Mouse (Mus musculus) adrenal gland, adult 18-20 months (tissue): ENCODE data around the gene Gm42791. TPM values are rescaled to one million over a fixed set of nuclear protein-coding genes. Genes with fewer than 3 reads are reported as not detected.

Experiments used
- DNase-seq, 2 experiments: peaks; one replicate each; pipeline ENCODE4 v3.0.0; 2021 to 2022; ENCODE audit warnings: low spot score in 2 of 2
- total RNA-seq, 2 experiments: library from RNA; stranded (reverse); gene quantifications; 1 replicate in 1 of 2; 2 replicates in 1 of 2; pipeline ENCODE4 v1.2.3; 2021

Gm42791 gene
- total RNA-seq, 2 experiments from 2014 or later: 3.4 to 8.0 TPM

GRCm38 (mm10) chr5:148978458-148979165 is 16.3 kb downstream of the Gm42791 start:
- DNase-seq: no peak

- DNase-seq: no peak
Measured at GRCm38 (mm10) chr5:148977698-148978457, 17.1 kb downstream of the Gm42791 start.

- DNase-seq: no peak
Measured at GRCm38 (mm10) chr5:148976876-148977275, 18.1 kb downstream of the Gm42791 start.

GRCm38 (mm10) chr5:148975035-148975434 is 19.9 kb downstream of the Gm42791 start:
- no peak for DNase-seq

- DNase-seq: peak; percentile 49 to 53
Measured at GRCm38 (mm10) chr5:148973019-148973668, 21.8 kb downstream of the Gm42791 start.

GRCm38 (mm10) chr5:148972167-148972566 is 22.8 kb downstream of the Gm42791 start:
- DNase-seq: no peak

- DNase-seq: no peak
Measured at GRCm38 (mm10) chr5:148969648-148970047, 25.3 kb downstream of the Gm42791 start.

- DNase-seq: no peak
Measured at GRCm38 (mm10) chr5:148968958-148969576, 25.9 kb downstream of the Gm42791 start.

- DNase-seq: no peak
Measured at GRCm38 (mm10) chr5:148968179-148968578, 26.8 kb downstream of the Gm42791 start.

GRCm38 (mm10) chr5:148966395-148966794 is 28.6 kb downstream of the Gm42791 start:
- DNase-seq: no peak

GRCm38 (mm10) chr5:148965691-148966333 is 29.1 kb downstream of the Gm42791 start:
- peak in 1 of 2 experiments; percentile 50 for DNase-seq

GRCm38 (mm10) chr5:148965089-148965591 is 29.8 kb downstream of the Gm42791 start:
- DNase-seq: no peak

- DNase-seq: no peak
Measured at GRCm38 (mm10) chr5:148964251-148964650, 30.7 kb downstream of the Gm42791 start.

- no peak for DNase-seq
Measured at GRCm38 (mm10) chr5:148960211-148960610, 34.7 kb downstream of the Gm42791 start.

- DNase-seq: peak; percentile 58 to 67
Measured at GRCm38 (mm10) chr5:148959068-148959990, 35.6 kb downstream of the Gm42791 start.

GRCm38 (mm10) chr5:148958355-148958754 is 36.6 kb downstream of the Gm42791 start:
- no peak for DNase-seq

- no peak for DNase-seq
Measured at GRCm38 (mm10) chr5:148956898-148957535, 37.9 kb downstream of the Gm42791 start.

GRCm38 (mm10) chr5:148956091-148956490 is 38.9 kb downstream of the Gm42791 start:
- DNase-seq: no peak

GRCm38 (mm10) chr5:148955575-148955974 is 39.4 kb downstream of the Gm42791 start:
- no peak for DNase-seq
